Mouse (Mus musculus) stomach, embryonic 14.5 days (tissue): Measurements from ENCODE around the gene Fat1. TPM values are rescaled to one million over a fixed set of nuclear protein-coding genes. Genes with fewer than 3 reads are reported as not detected.
A peak's percentile ranks its signal among the peaks of the same experiment; 100 is the strongest.

Experiments
- ATAC-seq: fragments of 200-750 bp; cut with Nextera tagmentation; 2 replicates; pipeline ENCODE4 v1.8.0; 2017; ENCODE audit warnings: low read depth, moderate TSS enrichment; ENCODE audit not compliant: insufficient number of reproducible peaks, insufficient read depth, low FRiP score
- H3K27ac ChIP-seq: fragments of 300-500 bp; sonication (generic); 2 replicates; pipeline ENCODE4 v1.5.1; 2014; ENCODE audit warnings: mild to moderate bottlenecking, low read length, moderate library complexity, mixed read lengths
- H3K27me3 ChIP-seq: fragments of 300-500 bp; sonication (generic); 2 replicates; pipeline ENCODE4 v1.6.1; 2014; ENCODE audit warnings: low read length, control low read depth, mixed read lengths; ENCODE audit not compliant: control insufficient read depth, insufficient read depth
- H3K36me3 ChIP-seq: fragments of 300-500 bp; sonication (generic); 2 replicates; pipeline ENCODE4 v1.6.1; 2014; ENCODE audit warnings: mild to moderate bottlenecking, control low read depth, low read length, moderate library complexity, mixed read lengths; ENCODE audit not compliant: control insufficient read depth, insufficient read depth
- H3K4me1 ChIP-seq: fragments of 300-500 bp; sonication (generic); 2 replicates; pipeline ENCODE4 v1.6.1; 2014; ENCODE audit warnings: low read length, control low read depth, mixed read lengths; ENCODE audit not compliant: control insufficient read depth, insufficient read depth
- H3K4me2 ChIP-seq: fragments of 300-500 bp; sonication (generic); replicated peaks from 2 replicates; pipeline ENCODE4 v1.6.1; 2014; ENCODE audit warnings: low read depth, low read length, control low read depth
- H3K4me3 ChIP-seq: fragments of 300-500 bp; sonication (generic); 2 replicates; pipeline ENCODE4 v1.5.1; 2014; ENCODE audit warnings: low read depth, low read length, control low read depth
- H3K9ac ChIP-seq: fragments of 300-500 bp; sonication (generic); replicated peaks from 2 replicates; pipeline ENCODE4 v1.6.1; 2014; ENCODE audit warnings: low read depth, mild to moderate bottlenecking, control low read depth, low read length, moderate library complexity, mixed read lengths
- H3K9me3 ChIP-seq: fragments of 300-500 bp; sonication (generic); 2 replicates; pipeline ENCODE4 v1.6.1; 2016; ENCODE audit warnings: low read depth, low read length, control low read depth; ENCODE audit not compliant: control insufficient read depth
- WGBS: fragments of 180-500 bp; shearing (Covaris S2); extraction: QIAGEN DNeasy Blood & Tissue Kit; methylation state at CpG from one replicate; pipeline ENCODE4 v1.1.7; 2014; 5-methylcytosine and 5-hydroxymethylcytosine counted together
- polyA plus RNA-seq: library from polyadenylated mRNA; unstranded; fragments of >200 nt; fragmentation: Nextera tagmentation; extraction: Ambion mirVana; gene quantifications from 2 replicates; pipeline ENCODE4 v1.2.1, GENCODE M21; 2014

Gene Fat1
- polyA plus RNA-seq: 37.8 and 41.2 TPM in 2 replicates

- H3K4me2 ChIP-seq: peak within 1 kb of the TSS; percentile 73
- WGBS: under 1% methylated on average over 47 of the region's 49 CpGs
- peak within 1 kb of the TSS; percentile 59 for H3K9ac ChIP-seq
- H3K27ac ChIP-seq: peak within 1 kb of the TSS; percentile 97
- H3K4me1 ChIP-seq: 0 out of 2 replicates have a peak, but pooled peaks cover 5% of the 10 kb centered on the region
- H3K4me3 ChIP-seq: peak within 1 kb of the TSS; percentile 76
- H3K27me3 ChIP-seq: no peaks in the 10 kb centered on the region
- peak; percentile 76 for ATAC-seq
- H3K36me3 ChIP-seq: no peaks in the 10 kb centered on the region
- no peaks in the 10 kb centered on the region for H3K9me3 ChIP-seq
These were observed at the start of gene Fat1 for GRCm38 (mm10) chr8:44934850-44935497. Fat1 (plus strand) TSS chr8:44935447.

- 58% methylated on average over 6 of the region's 6 CpGs for WGBS
- ATAC-seq: no peak
- Histone ChIP-seq H3K9ac (no peak overlapping the region), H3K27ac (no peak overlapping the region), H3K4me3 (no peak overlapping the region), H3K27me3 (no peaks in the 10 kb centered on the region), H3K4me2 (no peak overlapping the region), H3K9me3 (no peaks in the 10 kb centered on the region), H3K4me1 (no peaks in the 10 kb centered on the region), H3K36me3 (no peaks in the 10 kb centered on the region)
These were observed 40.6 kb upstream of the Fat1 start for GRCm38 (mm10) chr8:44894626-44895025.

- WGBS: 47% methylated on average over 12 of the region's 12 CpGs
- Histone ChIP-seq H3K4me2 (no peak overlapping the region), H3K9ac (no peak overlapping the region)
These were observed 35.7 kb upstream of the Fat1 start for GRCm38 (mm10) chr8:44899575-44899991.

GRCm38 (mm10) chr8:44911126-44911903, 23.9 kb upstream of the Fat1 start:
- Histone ChIP-seq H3K27me3 (no peaks in the 10 kb centered on the region), H3K4me3 (no peak overlapping the region), H3K27ac (no peak overlapping the region), H3K36me3 (no peaks in the 10 kb centered on the region), H3K4me1 (no peaks in the 10 kb centered on the region), H3K9me3 (no peaks in the 10 kb centered on the region), H3K9ac (no peak overlapping the region), H3K4me2 (no peak overlapping the region)
- no peak for ATAC-seq
- 77% methylated on average over 12 of the region's 12 CpGs for WGBS

More at GRCm38 (mm10) chr8:44899575-44899991, 35.7 kb upstream of the Fat1 start:
- Histone ChIP-seq H3K27me3 (no peaks in the 10 kb centered on the region), H3K9me3 (no peaks in the 10 kb centered on the region), H3K4me1 (no peaks in the 10 kb centered on the region), H3K4me3 (no peak overlapping the region), H3K27ac (no peak overlapping the region), H3K36me3 (no peaks in the 10 kb centered on the region)
- peak; percentile 28; the same call in 1 of the 2 replicates for ATAC-seq

- H3K36me3 ChIP-seq: no peaks in the 10 kb centered on the region
- H3K4me1 ChIP-seq: no peaks in the 10 kb centered on the region
- ATAC-seq: no peak
- WGBS: 90% methylated on average over 12 of the region's 12 CpGs
- H3K9me3 ChIP-seq: no peaks in the 10 kb centered on the region
- no peak overlapping the region for H3K4me2 ChIP-seq
- no peak overlapping the region for H3K9ac ChIP-seq
- H3K27ac ChIP-seq: no peak overlapping the region
- no peaks in the 10 kb centered on the region for H3K27me3 ChIP-seq
- no peak overlapping the region for H3K4me3 ChIP-seq
These were observed 15.7 kb upstream of the Fat1 start for GRCm38 (mm10) chr8:44919487-44920082.

- no peak for ATAC-seq
- H3K4me2 ChIP-seq: no peak overlapping the region
- no peaks in the 10 kb centered on the region for H3K36me3 ChIP-seq
- H3K4me1 ChIP-seq: no peaks in the 10 kb centered on the region
- H3K4me3 ChIP-seq: no peak overlapping the region
- 57% methylated on average over 7 of the region's 7 CpGs for WGBS
- no peaks in the 10 kb centered on the region for H3K9me3 ChIP-seq
- no peaks in the 10 kb centered on the region for H3K27me3 ChIP-seq
- no peak overlapping the region for H3K9ac ChIP-seq
- no peak overlapping the region for H3K27ac ChIP-seq
These were observed 14.7 kb upstream of the Fat1 start for GRCm38 (mm10) chr8:44920379-44921032.

GRCm38 (mm10) chr8:44924995-44925394, 10.3 kb upstream of the Fat1 start:
- Histone ChIP-seq H3K4me3 (no peak overlapping the region), H3K4me1 (no peaks in the 10 kb centered on the region), H3K9ac (no peak overlapping the region), H3K27me3 (no peaks in the 10 kb centered on the region), H3K9me3 (no peaks in the 10 kb centered on the region; the same call in 1 of the 2 replicates), H3K27ac (no peak overlapping the region), H3K4me2 (no peak overlapping the region), H3K36me3 (no peaks in the 10 kb centered on the region)
- WGBS: 82% methylated on average over 5 of the region's 5 CpGs
- ATAC-seq: no peak

- H3K4me1 ChIP-seq: no peaks in the 10 kb centered on the region
- ATAC-seq: no peak
- WGBS: 94% methylated on average over 3 of the region's 3 CpGs
- no peak overlapping the region for H3K4me3 ChIP-seq
- H3K9me3 ChIP-seq: no peaks in the 10 kb centered on the region; the same call in 1 of the 2 replicates
- H3K9ac ChIP-seq: no peak overlapping the region
- H3K27ac ChIP-seq: no peak overlapping the region
- H3K27me3 ChIP-seq: no peaks in the 10 kb centered on the region
- no peak overlapping the region for H3K4me2 ChIP-seq
- H3K36me3 ChIP-seq: no peaks in the 10 kb centered on the region
These were observed 5.2 kb upstream of the Fat1 start for GRCm38 (mm10) chr8:44930058-44930457.
